Mouse (Mus musculus) embryo, embryonic 11.5 days (tissue): ENCODE measurements at regions not wholly inside any gene's neighbourhood (a gene's known extent, or its start where the extent isn't known, plus 50 kb on each side); places are given as distances from the start of the nearest gene placed in this dataset.

Experiments
- DNase-seq: peaks from one replicate; pipeline ENCODE4 v3.0.0-alpha.2; 2012; ENCODE audit warnings: low read depth, low spot score

GRCm38 (mm10) chr19:30433141-30433540 lies 116.3 kb downstream of the Dkk1 start:
- DNase-seq, result no peak

DNA sequence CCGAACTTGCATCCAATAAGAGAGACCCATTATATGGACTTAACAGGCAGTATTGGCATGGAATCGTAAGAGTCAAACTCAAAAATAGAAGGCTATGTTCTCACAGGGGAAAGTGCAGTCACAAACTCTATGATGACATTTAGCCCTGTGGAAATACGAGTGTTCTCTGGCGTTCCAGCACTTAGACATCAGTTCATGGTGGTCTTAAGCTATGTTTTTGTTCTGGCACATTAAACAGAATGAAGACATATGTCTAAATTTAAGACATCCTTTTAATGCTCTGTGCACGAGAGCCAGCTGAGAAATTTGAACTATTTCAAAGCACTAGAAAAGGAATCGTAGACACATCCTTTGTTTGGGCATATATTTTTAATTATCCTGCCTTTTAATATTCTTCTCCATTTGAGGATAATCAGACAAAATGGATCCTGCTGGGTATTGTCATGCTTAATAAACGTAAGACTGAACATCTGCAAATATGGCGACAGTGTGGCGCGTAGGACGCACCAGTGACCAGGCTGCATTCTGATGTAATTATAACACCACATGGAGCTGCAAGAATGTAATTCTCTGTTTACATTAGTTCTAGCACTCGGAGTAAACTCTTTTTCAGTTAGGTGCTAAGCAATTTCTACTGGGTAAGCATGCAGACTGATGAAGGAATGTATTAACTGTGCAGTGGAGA lies 114.3 kb downstream of the Dkk1 start:
- DNase-seq, result no peak

GRCm38 (mm10) chr19:30450869-30451542 lies 98.5 kb downstream of the Dkk1 start:
- DNase-seq, result no peak

GRCm38 (mm10) chr19:30451543-30451920 lies 97.9 kb downstream of the Dkk1 start:
- DNase-seq, result no peak

DNA sequence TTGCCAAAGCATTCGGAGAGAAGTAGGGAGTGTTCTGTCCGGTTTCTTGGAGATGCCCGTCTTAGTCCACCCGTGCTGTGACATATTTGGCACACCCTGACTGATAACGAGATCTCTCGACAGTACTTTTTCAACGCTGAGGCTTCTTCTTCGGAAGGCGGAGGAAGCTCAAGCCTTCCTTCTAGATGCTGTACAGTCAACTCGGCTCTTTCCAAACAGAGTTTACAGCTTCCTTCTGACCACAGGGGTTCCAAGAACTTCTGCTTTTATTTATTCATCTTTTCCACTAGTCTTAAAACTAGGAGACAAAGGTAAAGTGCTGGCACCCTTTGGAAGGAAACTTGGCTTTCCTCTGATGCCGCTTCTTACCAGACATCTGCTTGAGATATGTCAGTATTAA lies 96.8 kb downstream of the Dkk1 start:
- no peak for DNase-seq

GRCm38 (mm10) chr19:30483436-30483835 lies 66.0 kb downstream of the Dkk1 start:
- DNase-seq, result no peak

GRCm38 (mm10) chr19:30489786-30490185 lies 59.7 kb downstream of the Dkk1 start:
- DNase-seq, result no peak

DNA sequence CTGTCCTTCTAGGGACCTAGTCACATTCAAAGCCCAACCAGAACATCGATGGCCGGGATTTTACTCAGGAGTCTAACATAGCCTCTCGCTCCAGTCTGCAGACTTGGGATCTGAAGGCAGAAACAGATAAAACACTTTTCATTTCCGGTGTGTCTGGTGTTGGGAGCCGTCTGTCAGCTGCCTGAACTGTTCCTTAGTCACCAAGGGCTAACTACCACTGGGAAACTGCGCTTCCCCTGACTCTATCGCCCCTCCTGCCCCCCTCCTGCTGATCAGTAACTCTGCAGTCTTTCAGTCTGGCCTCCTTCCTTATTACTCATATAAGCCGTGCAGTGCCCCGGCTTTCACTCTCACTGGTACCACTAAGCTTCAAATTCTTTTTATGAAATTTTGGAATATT lies 58.5 kb downstream of the Dkk1 start:
- DNase-seq, result no peak
